Mouse (Mus musculus) brain, embryonic 14.5 days (tissue): ENCODE measurements around the gene Plcg2.

Source experiments
- CTCF ChIP-seq: fragments of 200-500 bp; IDR thresholded peaks from 2 replicates; pipeline ENCODE4 v1.5.1; 2012; ENCODE audit warnings: inconsistent platforms, mild to moderate bottlenecking, moderate library complexity, borderline replicate concordance; ENCODE audit not compliant: insufficient read depth, insufficient read length; ENCODE audit errors: extremely low read depth
- POLR2A ChIP-seq: fragments of 200-500 bp; IDR thresholded peaks from 2 replicates; pipeline ENCODE4 v1.6.1; 2012; ENCODE audit warnings: mild to moderate bottlenecking, inconsistent platforms, borderline replicate concordance; ENCODE audit not compliant: poor library complexity, insufficient read depth, insufficient read length, severe bottlenecking; ENCODE audit errors: extremely low read depth

GRCm38 (mm10) chr8:117517861-117518260 is 19.8 kb downstream of the Plcg2 start:
- TF ChIP-seq CTCF: no peak
- no peak for TF ChIP-seq POLR2A
